Mouse (Mus musculus) right cerebral cortex, postnatal 36 days (tissue): ENCODE measurements around the gene Srp14.

Experiments
- DNase-seq, 2 experiments: peaks; one replicate each; pipeline ENCODE4 v3.0.0; 2022; ENCODE audit warnings: low spot score in 2 of 2, mixed read lengths in 1 of 2

Gene Srp14

DNA sequence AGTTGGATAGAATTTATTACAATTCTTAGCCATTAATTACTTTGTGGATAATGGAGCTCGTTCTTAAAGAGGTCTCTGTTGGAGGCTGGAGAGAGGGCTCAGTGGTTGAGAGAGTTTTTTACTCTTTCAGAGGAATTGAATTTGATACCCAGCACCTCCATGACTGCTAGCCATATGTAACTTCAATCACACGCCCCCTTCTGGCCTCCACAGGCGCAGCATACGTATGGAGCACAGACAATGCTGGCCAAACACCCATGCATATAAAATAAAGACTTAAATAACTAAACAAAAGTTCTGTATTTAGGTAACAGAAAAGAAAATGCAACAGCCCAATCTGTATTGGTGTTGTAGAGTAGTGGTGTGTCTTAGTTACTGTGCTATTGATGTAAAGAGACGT is 47.9 kb downstream of the Srp14 start:
- no peak for DNase-seq

DNA sequence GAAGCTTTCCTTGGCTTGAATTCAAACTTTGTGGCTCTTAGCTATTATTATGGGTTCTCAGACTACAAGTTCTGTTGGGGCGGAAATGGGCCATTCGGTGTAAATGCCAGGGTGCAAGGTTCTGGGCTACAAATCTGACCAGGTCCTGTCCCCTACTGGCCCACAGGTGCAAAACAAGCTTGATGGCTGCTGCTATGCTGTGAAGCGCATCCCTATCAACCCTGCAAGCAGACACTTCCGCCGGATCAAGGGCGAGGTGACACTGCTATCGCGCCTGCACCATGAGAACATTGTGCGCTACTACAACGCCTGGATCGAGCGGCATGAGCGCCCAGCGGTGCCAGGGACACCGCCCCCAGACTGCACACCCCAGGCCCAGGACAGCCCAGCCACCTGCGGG is 48.9 kb downstream of the Srp14 start:
- no peak for DNase-seq

DNA sequence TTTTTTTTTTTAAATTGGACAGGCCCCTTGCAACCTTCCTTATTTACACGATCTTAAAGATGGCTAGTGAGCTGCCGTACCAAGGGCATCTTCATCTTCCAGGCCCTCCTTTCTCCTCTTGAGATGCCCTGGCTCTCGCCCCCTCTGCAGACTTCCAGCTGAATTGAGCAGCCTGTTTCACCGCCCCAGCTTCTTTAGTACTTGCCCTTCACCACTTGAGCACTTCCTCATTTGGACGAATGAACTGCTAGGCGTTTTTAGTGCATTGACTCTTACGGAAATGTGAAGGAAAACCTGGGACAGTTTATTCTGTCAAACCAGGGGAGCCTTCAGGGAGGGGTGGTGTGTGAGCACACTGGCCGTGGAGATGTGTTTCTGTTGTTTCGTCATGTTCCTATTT is 50.2 kb downstream of the Srp14 start:
- DNase-seq, result no peak

DNA sequence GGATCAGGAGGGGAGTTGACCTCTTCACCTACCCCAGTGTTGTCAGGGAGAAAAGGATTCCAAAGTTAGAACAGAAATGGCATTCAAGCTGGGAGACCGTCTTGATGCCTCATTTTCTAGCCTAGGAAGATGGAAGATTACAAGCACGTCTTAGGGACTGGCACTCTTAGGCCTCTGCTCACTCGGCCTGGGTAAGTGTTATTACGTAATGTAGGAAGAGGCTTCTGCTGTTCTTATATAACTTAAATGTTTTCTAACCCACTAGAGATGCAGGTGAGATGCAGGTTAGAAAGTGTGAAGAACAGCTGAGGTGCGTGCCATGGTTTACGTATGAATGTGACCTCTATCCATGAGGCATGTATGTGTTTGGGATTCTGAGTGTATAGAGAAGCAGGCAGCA is 51.2 kb downstream of the Srp14 start:
- no peak for DNase-seq
